Mouse (Mus musculus) activated CD4-positive, CD25-positive, alpha-beta regulatory T cell, adult 4 months (primary cell): ENCODE measurements around the gene Map3k1. TPM values are rescaled to one million over a fixed set of nuclear protein-coding genes. Genes with fewer than 3 reads are reported as not detected.

Experiments used
- ATAC-seq: one replicate; pipeline ENCODE4 v1.8.0; 2017
- polyA plus RNA-seq, 2 experiments: library from polyadenylated mRNA; unstranded; fragments of 100-300 nt; shearing (Covaris generic); gene quantifications; one replicate each; pipeline ENCODE4 v1.2.1; 2017

Gene Map3k1
- polyA plus RNA-seq, 2 experiments from 2014 or later = 84.4 to 102 TPM

GRCm38 (mm10) chr13:111789420-111790065 is 19.2 kb downstream of the Map3k1 start:
- ATAC-seq = no peak

DNA sequence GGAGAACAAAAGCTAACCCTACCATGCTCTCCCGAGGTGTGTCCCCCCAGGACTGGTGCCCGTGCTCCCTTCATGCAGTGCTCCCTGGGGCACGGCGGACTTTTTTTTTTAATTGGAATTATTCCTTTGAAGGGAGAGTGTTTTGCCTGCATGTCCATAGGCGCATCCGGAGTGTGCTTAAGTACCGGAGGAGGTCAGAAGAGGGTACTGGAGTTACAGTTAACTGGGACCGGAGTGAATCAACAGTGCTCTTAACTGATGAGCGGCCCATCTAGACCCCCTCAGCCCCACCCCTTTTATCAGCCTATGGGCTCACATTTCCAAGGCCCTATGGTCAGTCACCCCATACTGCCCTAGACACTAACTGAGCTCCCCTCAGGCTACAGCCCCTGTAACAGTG is 19.9 kb downstream of the Map3k1 start:
- ATAC-seq = no peak

- peak; percentile 85 for ATAC-seq
Observed at GRCm38 (mm10) chr13:111787857-111788619, 20.8 kb downstream of the Map3k1 start.

GRCm38 (mm10) chr13:111786584-111786983 is 22.2 kb downstream of the Map3k1 start:
- no peak for ATAC-seq

GRCm38 (mm10) chr13:111783451-111783850 is 25.3 kb downstream of the Map3k1 start:
- no peak for ATAC-seq

GRCm38 (mm10) chr13:111779471-111779870 is 29.3 kb downstream of the Map3k1 start:
- no peak for ATAC-seq

DNA sequence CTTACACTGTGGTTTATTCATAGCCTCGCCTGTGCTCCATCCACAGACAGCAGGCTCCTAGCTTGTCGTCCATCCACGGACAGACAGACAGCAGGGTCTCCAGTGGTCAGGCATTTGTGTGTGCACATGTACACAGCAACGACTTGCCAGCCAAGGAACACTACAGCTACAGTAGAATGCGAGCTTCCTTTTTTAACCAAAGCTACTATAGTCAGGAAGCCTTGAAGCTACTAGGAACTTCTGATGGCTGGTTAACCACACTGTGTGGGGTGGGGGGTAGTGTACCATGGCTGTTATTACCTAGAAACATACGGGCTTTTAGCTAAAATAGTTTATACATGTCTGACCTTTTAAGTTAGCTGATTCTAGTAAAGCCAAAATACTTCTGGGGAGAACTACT is 30.2 kb downstream of the Map3k1 start:
- ATAC-seq = peak; percentile 75

- ATAC-seq = no peak
Observed at GRCm38 (mm10) chr13:111777865-111778264, 30.9 kb downstream of the Map3k1 start.

DNA sequence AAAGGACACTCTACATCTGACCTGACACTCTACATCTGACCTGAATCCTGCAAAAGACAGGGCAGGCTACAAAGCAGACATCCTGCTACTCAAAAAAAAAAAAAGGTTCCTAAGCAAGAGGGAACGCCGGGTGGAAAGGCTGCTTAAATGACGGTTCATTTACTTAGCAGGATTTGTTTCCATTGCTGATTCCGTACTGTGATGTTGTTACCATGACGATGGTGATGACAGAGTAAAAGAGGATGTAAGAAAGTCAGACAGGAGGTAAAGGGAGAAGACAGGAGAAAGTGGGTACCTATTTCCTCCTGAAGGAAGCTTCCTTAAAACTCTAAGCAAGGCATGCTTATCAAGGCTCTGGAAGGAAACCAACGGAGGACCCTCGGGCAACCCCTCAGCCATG is 31.6 kb downstream of the Map3k1 start:
- ATAC-seq = peak; percentile 48

GRCm38 (mm10) chr13:111772075-111772474 is 36.7 kb downstream of the Map3k1 start:
- ATAC-seq = peak; percentile 80

DNA sequence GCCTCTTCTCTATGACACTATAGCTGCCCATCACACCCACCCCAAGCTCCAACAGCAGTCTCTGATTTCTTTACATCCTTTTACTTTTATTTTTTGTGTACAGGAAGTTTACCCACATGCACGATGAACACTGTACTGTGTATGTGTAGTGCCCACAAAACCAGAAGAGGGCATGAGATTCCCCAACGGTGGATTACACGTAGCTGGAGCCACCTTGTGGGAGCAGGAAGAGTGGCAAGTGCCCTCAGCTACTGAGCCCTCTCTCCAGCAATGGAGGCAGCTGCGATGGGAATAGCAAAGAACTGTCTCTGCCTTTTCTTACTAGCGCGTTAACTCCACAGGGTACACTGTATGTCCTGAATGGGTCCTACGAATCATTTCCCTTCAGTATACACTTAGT is 37.6 kb downstream of the Map3k1 start:
- ATAC-seq = peak; percentile 62

DNA sequence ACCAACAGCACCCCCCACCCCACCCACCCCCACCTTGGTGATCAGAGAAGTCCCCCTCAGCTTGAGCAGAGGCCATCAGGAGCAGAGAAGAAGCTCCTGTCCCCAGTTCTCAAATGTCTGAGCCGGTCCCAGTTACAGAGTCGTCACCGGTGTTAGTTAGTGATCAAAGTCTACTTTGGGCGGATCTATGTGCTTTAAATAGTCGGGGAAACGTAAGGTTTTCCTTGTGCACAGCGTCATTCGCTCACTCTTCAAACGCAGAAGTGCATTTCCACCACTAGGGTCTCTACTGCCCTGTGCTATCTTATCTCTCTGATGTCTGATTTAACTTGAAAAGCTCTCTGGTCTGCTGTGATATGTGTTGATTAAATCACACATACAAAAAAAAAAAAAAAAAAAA is 38.0 kb downstream of the Map3k1 start:
- ATAC-seq = no peak

GRCm38 (mm10) chr13:111762526-111762925 is 46.3 kb downstream of the Map3k1 start:
- no peak for ATAC-seq

DNA sequence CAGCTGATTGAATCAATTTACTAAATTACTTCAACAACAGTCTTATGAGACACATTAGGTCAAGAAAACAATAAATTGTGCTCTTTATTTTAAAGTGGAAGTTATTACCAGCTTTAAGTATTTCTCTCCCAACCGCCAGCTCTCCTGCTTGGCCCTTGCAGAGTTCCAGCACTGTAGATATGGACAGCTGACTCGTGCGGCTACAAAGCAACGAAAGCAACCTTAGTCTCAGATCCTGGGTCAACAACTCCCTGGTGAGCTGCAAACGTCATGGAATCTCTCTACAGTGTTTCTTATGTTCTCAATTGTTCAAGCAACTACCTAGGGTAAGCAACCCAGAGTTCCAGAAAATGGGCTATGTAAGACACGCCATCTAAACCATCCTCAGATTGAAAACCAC is 51.8 kb downstream of the Map3k1 start:
- ATAC-seq = no peak

DNA sequence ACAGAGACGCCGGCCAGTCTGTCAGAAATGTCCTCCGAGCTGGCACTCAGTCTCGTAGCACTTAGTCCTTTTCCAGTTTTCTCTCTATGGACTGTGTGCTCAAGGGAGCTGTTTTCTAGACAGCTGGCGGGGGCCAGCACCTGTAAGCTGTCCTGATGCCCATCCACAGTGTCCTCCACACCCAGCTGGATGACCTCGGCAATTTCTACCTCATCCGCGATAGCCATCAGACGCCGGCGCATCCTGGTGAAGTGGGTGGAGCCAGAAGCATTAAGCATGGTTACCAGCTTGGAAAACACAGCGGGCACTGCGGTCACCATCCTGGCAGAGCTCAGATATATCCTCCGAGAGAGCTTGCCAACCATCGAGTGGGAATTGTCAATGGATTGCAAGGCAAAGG is 52.9 kb downstream of the Map3k1 start:
- ATAC-seq = no peak

GRCm38 (mm10) chr13:111755377-111755776 is 53.4 kb downstream of the Map3k1 start:
- ATAC-seq = no peak

DNA sequence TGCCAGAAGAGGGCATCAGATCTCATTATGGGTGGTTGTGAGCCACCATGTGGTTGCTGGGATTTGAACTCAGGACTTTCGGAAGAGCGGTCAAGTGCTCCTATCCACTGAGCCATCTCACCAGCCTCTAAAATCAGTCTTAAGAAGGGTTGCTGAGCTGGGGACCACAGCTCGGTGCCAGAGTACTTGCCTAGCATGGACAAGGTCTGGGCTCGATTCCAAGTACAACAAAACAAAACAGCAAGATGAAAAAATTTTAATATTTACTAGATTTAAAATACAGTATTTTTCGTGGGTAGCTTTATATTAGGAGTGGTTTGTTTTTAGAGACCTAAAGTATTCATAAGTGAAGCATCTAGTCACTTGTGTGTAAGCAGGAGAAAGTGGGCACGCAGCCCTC is 55.5 kb downstream of the Map3k1 start:
- no peak for ATAC-seq

GRCm38 (mm10) chr13:111748301-111749062 is 60.3 kb downstream of the Map3k1 start:
- ATAC-seq = no peak

- no peak for ATAC-seq
Observed at GRCm38 (mm10) chr13:111746831-111747230, 62.0 kb downstream of the Map3k1 start.

DNA sequence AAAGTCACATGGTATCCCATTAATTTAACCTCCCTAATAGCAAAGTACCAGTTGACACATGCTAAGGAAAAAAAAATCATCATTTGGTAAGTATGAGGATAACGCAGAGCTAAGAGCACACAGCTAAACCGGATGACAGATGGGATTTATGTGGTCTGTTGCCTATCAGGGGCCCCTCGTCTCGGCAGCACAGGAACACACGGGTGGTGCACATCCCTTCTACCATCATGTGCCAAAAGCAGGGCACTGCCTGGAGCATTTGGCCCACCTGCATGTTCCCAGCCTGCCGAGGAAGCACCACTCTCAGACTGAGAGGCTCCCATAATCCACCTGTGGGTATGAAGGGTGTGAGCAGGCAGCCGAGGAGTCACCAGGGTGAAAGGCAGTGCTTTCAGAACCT is 63.6 kb downstream of the Map3k1 start:
- no peak for ATAC-seq

DNA sequence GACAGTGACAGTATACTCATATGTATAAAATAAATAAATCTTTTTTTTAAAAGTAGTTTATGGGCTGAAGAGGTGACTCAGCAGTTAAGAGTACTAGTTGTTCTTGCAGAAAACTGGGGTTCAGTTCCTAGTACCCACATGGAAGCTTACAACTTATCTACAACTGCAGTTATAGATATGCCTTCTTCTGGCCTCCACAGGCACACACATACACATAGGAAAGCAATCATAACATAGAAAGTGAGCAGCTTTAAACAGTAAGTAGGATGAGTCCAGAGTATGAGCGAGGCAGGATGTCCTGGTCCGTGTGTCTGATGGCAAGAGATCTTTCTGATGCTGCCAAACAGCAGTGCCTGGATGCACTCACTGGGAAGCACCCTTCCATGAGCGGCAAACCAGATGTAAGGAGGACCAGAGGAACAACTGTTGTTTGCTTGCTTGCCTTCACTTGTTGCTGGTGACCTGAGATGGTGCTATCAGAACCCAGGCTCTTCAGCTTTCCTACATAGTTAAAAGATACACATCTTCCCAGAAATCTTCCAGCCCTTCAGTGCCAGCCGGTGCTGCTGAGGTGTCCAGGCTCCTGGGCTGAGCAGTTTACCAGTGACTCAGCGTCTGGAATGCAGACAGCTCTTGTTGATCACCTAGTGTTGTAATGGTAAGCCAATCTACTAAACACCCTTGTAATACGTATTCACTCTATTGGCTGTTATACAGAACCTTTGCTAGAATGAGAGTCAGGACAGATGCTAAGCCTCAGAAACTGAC is 64.4 kb downstream of the Map3k1 start:
- no peak for ATAC-seq

DNA sequence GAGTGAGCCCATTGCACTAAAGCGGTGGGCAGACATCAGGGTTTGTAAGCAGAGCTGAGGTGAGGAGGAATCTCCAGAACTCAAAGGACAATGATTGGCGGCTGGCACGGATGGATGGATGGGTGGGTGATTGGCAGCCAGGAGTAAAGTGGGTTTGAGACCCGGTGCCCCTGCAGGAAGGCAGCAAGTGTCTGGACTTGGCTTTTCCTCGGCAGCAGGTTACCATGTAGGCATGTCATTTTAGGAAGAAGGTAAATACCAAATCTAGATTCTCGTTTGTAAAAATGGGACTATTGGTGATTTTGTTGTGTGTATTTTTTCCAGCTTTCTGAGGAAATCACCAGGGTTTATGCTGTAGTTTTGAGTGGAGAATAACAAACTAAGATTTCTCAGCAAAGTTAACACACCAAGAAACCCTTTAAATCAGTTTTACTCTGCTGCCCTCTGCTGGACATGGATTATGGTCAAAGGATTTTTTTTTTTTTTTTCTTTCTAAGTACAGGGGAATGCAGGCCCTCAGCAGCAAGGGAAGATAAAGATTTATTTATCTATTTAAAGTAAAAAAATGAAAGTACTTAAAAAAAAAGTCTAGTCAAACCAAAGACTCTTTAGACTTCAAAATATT is 66.7 kb downstream of the Map3k1 start:
- ATAC-seq = no peak
